In the genomic region with DNA sequence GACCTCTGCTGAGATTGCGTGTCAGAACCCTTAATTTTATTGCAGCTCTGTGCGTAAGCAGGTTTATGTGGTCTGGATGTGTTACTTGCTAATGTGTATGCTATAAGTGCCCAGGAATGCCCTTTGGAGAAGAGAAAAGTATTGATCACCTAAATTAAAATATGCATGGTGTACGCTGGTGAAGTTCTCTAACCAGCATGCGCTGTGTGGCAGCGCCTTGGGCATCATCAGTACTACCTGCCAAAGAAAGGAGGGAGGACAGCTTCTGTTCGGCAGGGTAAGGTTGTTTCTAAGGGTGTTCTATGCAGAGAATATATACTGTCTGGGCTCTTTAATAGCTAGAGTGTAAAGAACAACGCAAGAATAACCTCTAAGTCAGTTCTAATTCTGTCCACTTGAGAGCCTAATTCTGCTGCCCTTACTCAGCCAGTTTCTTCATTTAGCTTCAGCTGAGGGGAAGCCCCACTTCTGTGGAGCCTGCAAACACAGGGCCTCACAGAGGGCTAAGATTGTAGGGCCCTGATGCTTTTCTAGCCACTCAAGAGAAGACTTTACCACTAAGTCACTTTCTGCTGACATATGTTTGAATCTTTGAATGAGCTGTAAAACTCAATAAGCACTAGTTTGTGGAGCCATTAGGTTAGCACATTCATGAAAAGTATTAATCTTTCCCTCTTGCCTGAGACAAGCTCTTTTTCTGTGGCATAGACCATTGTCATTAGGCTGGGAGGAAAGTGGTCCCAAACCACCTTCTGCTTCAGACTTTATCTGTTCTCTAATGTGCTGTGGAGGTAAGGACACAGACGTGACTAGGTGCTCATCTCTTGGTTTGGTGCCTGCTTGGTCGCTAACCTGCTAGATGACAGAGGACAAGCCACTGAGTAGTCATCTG, we compare ENCODE assay signal across 8 mouse cellular contexts. TPM values are rescaled to one million over a fixed set of nuclear protein-coding genes. Genes with fewer than 3 reads are reported as not detected.
A peak's percentile ranks its signal among the peaks of the same experiment; 100 is the strongest.
DNase-seq lines count a peak whose midpoint lies in the region; ATAC-seq lines count a peak whose summit lies in the region.

No protein-coding gene starts in this region.

- WGBS in heart, embryonic 10.5 days, result 65% methylated on average over 9 of the region's 9 CpGs
- WGBS in midbrain, embryonic 16.5 days, result 53% methylated on average over 9 of the region's 9 CpGs

- DNase-seq in heart, embryonic 10.5 days (ENCODE audit: low spot score), result peak; percentile 72
- DNase-seq in heart, postnatal 14 days, result no peak
- peak; percentile 40 for DNase-seq in Muller cell, postnatal 12 days (ENCODE audit: inconsistent ontology term)
- peak; percentile 30 to 32 for DNase-seq in heart, postnatal 10 days
- DNase-seq in left cerebral cortex, postnatal 14 days (ENCODE audit: low spot score in 2 of 2), result no peak
- DNase-seq in spleen, postnatal 10 days (ENCODE audit: low spot score in 2 of 2), result no peak
- DNase-seq in cerebellum, adult 9-11 months, result no peak

- H3K9me3 ChIP-seq in heart, embryonic 10.5 days, result no peaks in the 10 kb centered on the region
- no peaks in the 10 kb centered on the region for H3K9me3 ChIP-seq in midbrain, embryonic 16.5 days (replicated peaks; ENCODE audit: control insufficient read depth, low read length, poor library complexity, severe bottlenecking)

- peaks cover 72% of the 10 kb centered on the region for H3K4me1 ChIP-seq in heart, embryonic 10.5 days
- H3K4me1 ChIP-seq in midbrain, embryonic 16.5 days (ENCODE audit: control insufficient read depth, insufficient read depth, low read length), result peaks cover 27% of the 10 kb centered on the region

- no peak overlapping the region for H3K9ac ChIP-seq in midbrain, embryonic 16.5 days (ENCODE audit: low read depth, low read length)

- intact Hi-C loops in heart, postnatal 14 days (cut with DNase I), result no loop called here
- intact Hi-C loops in heart, postnatal 10 days (cut with DNase I), result no loop called here
- intact Hi-C loops in left cerebral cortex, postnatal 14 days (cut with DNase I), result no loop called here

- no peak for ATAC-seq in midbrain, embryonic 16.5 days

- peak overlapping the region; percentile 76 for H3K27ac ChIP-seq in heart, embryonic 10.5 days
- H3K27ac ChIP-seq in midbrain, embryonic 16.5 days (ENCODE audit: low read length), result no peak overlapping the region

- no peaks in the 10 kb centered on the region for H3K27me3 ChIP-seq in heart, embryonic 10.5 days (ENCODE audit: insufficient read depth, poor library complexity, severe bottlenecking)
- no peaks in the 10 kb centered on the region for H3K27me3 ChIP-seq in midbrain, embryonic 16.5 days (ENCODE audit: control insufficient read depth, insufficient read depth, low read depth, low read length)

- H3K4me2 ChIP-seq in midbrain, embryonic 16.5 days (ENCODE audit: low read length), result peak overlapping the region; percentile 97

- H3K4me3 ChIP-seq in heart, embryonic 10.5 days, result peak overlapping the region; percentile 73
- peak overlapping the region; percentile 14; the same call in 1 of the 2 replicates for H3K4me3 ChIP-seq in midbrain, embryonic 16.5 days (ENCODE audit: low read depth, low read length)

- H3K36me3 ChIP-seq in heart, embryonic 10.5 days, result no peaks in the 10 kb centered on the region
- H3K36me3 ChIP-seq in midbrain, embryonic 16.5 days (ENCODE audit: control insufficient read depth, insufficient read depth, low read length), result no peaks in the 10 kb centered on the region

RNA-seq across cellular contexts. Expression of gene Maml2, which starts 3.4 kb away (rescaled TPM):
- polyA plus RNA-seq in heart, embryonic 10.5 days (2016; fragmentation: Nextera tagmentation; extraction: Ambion mirVana), result 7.3 and 9.6 TPM in 2 replicates
- total RNA-seq in heart, postnatal 14 days (2021), result 1 to 10 TPM; 7.6 to 8.6 TPM
- 1 to 10 TPM; 9.1 to 10.0 TPM for total RNA-seq in heart, postnatal 10 days (2021)
- polyA plus RNA-seq in midbrain, embryonic 16.5 days (2015; fragmentation: Nextera tagmentation; extraction: Ambion mirVana), result 9.9 and 10.6 TPM in 2 replicates
- 1 to 10 TPM; 6.6 to 7.1 TPM for total RNA-seq in left cerebral cortex, postnatal 14 days (2021)

RNA-seq across cellular contexts. Expression of gene Ccdc82, which starts 54.4 kb away (rescaled TPM):
- polyA plus RNA-seq in heart, embryonic 10.5 days (2016; fragmentation: Nextera tagmentation; extraction: Ambion mirVana), result 6.5 and 8.3 TPM in 2 replicates
- total RNA-seq in heart, postnatal 14 days (2021), result 10 to 100 TPM in 1 of 2 experiments, 1 to 10 TPM in 1; 9.4 to 10.1 TPM
- 10 to 100 TPM in 1 of 2 experiments, 1 to 10 TPM in 1; 9.9 to 10.1 TPM for total RNA-seq in heart, postnatal 10 days (2021)
- polyA plus RNA-seq in midbrain, embryonic 16.5 days (2015; fragmentation: Nextera tagmentation; extraction: Ambion mirVana), result 15.0 and 15.1 TPM in 2 replicates
- total RNA-seq in left cerebral cortex, postnatal 14 days (2021), result 1 to 10 TPM; 9.4 to 9.9 TPM

RNA-seq across cellular contexts. Expression of gene Jrkl, which starts 55.5 kb away (rescaled TPM):
- 7.1 and 7.8 TPM in 2 replicates for polyA plus RNA-seq in heart, embryonic 10.5 days (2016; fragmentation: Nextera tagmentation; extraction: Ambion mirVana)
- total RNA-seq in heart, postnatal 14 days (2021), result 1 to 10 TPM; 6.7 to 6.8 TPM
- 1 to 10 TPM; 7.7 to 8.9 TPM for total RNA-seq in heart, postnatal 10 days (2021)
- polyA plus RNA-seq in midbrain, embryonic 16.5 days (2015; fragmentation: Nextera tagmentation; extraction: Ambion mirVana), result 11.0 and 13.6 TPM in 2 replicates
- 1 to 10 TPM; 7.7 to 8.7 TPM for total RNA-seq in left cerebral cortex, postnatal 14 days (2021)

Comparison
In these comparisons a context has a peak if more than half of its experiments do, and no peak if none do; other contexts are left out.
1. DNase-seq: peak in heart, embryonic 10.5 days (single experiment), Muller cell, postnatal 12 days (single experiment) and heart, postnatal 10 days (2 of 2); none in heart, postnatal 14 days (0 of 2), left cerebral cortex, postnatal 14 days (0 of 2), spleen, postnatal 10 days (0 of 2) and cerebellum, adult 9-11 months (single experiment).